Mouse (Mus musculus) kidney, adult 10 weeks (tissue): ENCODE data around the gene Pan2. TPM values are rescaled to one million over a fixed set of nuclear protein-coding genes. Genes with fewer than 3 reads are reported as not detected.

ENCODE experiments used
- polyA plus RNA-seq: library from polyadenylated mRNA; stranded (reverse); fragments of 350-450 nt; fragmentation: Illumina TruSeq; extraction: RNeasy Lipid Tissue Mini Kit (QIAGEN cat#74804); gene quantifications from one replicate; pipeline ENCODE4 v1.2.3, GENCODE M21; 2014; ENCODE audit warnings: low read depth, low replicate concordance

Pan2 gene
- polyA plus RNA-seq, result 4.8 TPM

GRCm38 (mm10) chr10:128303126-128304021 is at the start of gene Pan2:
Gene Pan2, plus strand, starts transcription at chr10:128303335.

GRCm38 (mm10) chr10:128253677-128254255 is 49.4 kb upstream of the Pan2 start, which contains the start of gene Apon:
Gene Apon, plus strand, starts transcription at chr10:128254096.

GRCm38 (mm10) chr10:128268371-128268770 is 34.8 kb upstream of the Pan2 start, which contains the start of gene Apof:
Gene Apof, plus strand, starts transcription at chr10:128268671.

GRCm38 (mm10) chr10:128270287-128270841 is 32.8 kb upstream of the Pan2 start, which contains the start of gene Stat2:
Gene Stat2, plus strand, starts transcription at chr10:128270559.

GRCm38 (mm10) chr10:128298702-128299171 is 4.4 kb upstream of the Pan2 start, which contains the start of gene Il23a:
Gene Il23a, minus strand, starts transcription at chr10:128298752.

GRCm38 (mm10) chr10:128322141-128323108 is 19.3 kb downstream of the Pan2 start, which contains the start of gene Cnpy2:
Gene Cnpy2, plus strand, starts transcription at chr10:128322459.

GRCm38 (mm10) chr10:128337306-128338181 is 34.4 kb downstream of the Pan2 start, which contains the start of gene Cs:
Gene Cs, plus strand, starts transcription at chr10:128337734.

GRCm38 (mm10) chr10:128368402-128369217 is 65.5 kb downstream of the Pan2 start, which contains the start of gene Coq10a:
Gene Coq10a, minus strand, starts transcription at chr10:128368997.

Other genes starting within 250 kb of the Pan2 start
- gene Ptges3, start 244.4 kb upstream of the Pan2 start, polyA plus RNA-seq, result 395 TPM
- 1,708 TPM for gene Atp5b, start 220.1 kb upstream of the Pan2 start, polyA plus RNA-seq
- gene Baz2a, start 211.8 kb upstream of the Pan2 start, polyA plus RNA-seq, result 9.3 TPM
- 12.4 TPM for gene Rbms2, start 123.0 kb upstream of the Pan2 start, polyA plus RNA-seq
- not detected for gene Gls2, start 108.9 kb upstream of the Pan2 start, polyA plus RNA-seq
- gene Spryd4, start 91.5 kb upstream of the Pan2 start, polyA plus RNA-seq, result 16.3 TPM
- not detected for gene Mip, start 77.5 kb upstream of the Pan2 start, polyA plus RNA-seq
- gene Timeless, start 71.3 kb upstream of the Pan2 start, polyA plus RNA-seq, result 2.3 TPM
- gene Apon, start 49.2 kb upstream of the Pan2 start, polyA plus RNA-seq, result not detected
- gene Apof, start 34.7 kb upstream of the Pan2 start, polyA plus RNA-seq, result not detected
- gene Stat2, start 32.8 kb upstream of the Pan2 start, polyA plus RNA-seq, result 3.6 TPM
- gene Il23a, start 4.6 kb upstream of the Pan2 start, polyA plus RNA-seq, result not detected
- gene Cnpy2, start 19.1 kb downstream of the Pan2 start, polyA plus RNA-seq, result 69.0 TPM
- 106 TPM for gene Cs, start 34.4 kb downstream of the Pan2 start, polyA plus RNA-seq
- gene Coq10a, start 65.7 kb downstream of the Pan2 start, polyA plus RNA-seq, result 8.7 TPM
- gene Ankrd52, start 73.8 kb downstream of the Pan2 start, polyA plus RNA-seq, result 4.6 TPM
- 0.53 TPM for gene Slc39a5, start 97.9 kb downstream of the Pan2 start, polyA plus RNA-seq
- 18.4 TPM for gene Nabp2, start 108.2 kb downstream of the Pan2 start, polyA plus RNA-seq
- gene Rnf41, start 108.3 kb downstream of the Pan2 start, polyA plus RNA-seq, result 4.9 TPM
- 47.7 TPM for gene Smarcc2, start 155.9 kb downstream of the Pan2 start, polyA plus RNA-seq
- gene Myl6, start 190.8 kb downstream of the Pan2 start, polyA plus RNA-seq, result 99.8 TPM
- 0.40 TPM for gene Myl6b, start 195.3 kb downstream of the Pan2 start, polyA plus RNA-seq
- 2.3 TPM for gene Esyt1, start 222.5 kb downstream of the Pan2 start, polyA plus RNA-seq
- 1.6 TPM for gene Zc3h10, start 244.4 kb downstream of the Pan2 start, polyA plus RNA-seq
- gene Rpl41, start 246.0 kb downstream of the Pan2 start, polyA plus RNA-seq, result 11.9 TPM